Mouse (Mus musculus) ZHBTc4 (cell line): ENCODE measurements around the gene Usp25.

Experiments used
- DNase-seq: peaks from one replicate; pipeline ENCODE4 v3.0.0-alpha.2; 2011; ENCODE audit warnings: low read depth, low spot score

The Usp25 gene

DNA sequence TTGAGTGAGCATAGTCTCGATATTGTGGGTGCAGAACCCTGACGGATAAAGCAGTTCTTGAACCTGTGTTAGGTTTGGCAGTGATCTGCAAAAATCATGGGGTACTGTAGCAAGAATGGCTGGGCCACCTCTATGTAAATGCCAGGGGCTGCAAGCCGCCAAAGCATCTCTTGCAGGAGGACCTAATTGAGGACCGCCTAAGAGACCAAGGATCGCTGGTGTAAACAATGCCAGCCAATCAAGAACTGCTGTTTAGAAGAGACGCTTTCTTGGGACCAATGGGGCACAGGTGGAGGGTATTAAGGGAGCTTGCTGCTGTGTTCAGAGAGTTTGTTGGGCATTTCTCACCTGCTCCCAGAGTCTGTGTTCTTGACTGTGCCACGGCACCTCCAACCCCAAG lies 127.1 kb downstream of the Usp25 start:
- DNase-seq: peak; percentile 50

DNA sequence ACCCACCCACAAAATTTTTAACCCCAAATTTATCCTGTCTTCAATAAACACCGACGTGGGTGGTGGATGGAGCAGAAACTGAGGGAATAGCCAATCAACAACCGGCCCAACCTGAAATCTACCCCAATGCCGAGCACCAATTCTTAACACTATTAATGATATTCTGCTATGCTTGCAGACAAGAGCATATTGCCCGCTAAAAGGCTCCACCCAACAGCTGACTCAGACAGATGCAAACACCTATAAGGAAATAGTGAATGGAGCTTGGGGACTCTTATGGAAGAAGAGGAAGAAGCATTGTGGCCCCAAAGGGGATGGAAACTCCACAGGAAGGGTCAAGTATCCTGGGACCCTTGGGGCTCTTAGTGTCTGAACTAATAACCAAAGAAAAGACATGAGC lies 133.3 kb downstream of the Usp25 start:
- DNase-seq: no peak

DNA sequence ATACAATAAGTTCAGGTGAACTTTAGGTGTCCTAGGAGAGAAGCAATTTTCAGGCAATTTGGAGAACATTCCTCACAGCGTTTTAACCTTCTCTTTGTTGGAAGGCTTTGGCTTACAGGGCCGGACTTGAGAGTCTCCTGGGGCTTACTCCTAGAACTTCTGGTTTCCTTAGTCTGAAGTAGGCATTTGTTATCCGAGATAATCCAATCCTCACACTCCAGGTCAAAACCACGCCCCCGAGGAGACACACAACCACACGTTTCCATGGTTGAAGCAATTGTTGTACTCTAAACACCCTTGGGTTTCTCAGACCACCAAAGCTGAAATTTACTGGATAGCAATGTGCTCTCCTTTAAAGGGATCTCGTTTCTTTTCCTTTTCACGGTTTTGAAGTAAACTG lies 136.8 kb downstream of the Usp25 start:
- DNase-seq: no peak

DNA sequence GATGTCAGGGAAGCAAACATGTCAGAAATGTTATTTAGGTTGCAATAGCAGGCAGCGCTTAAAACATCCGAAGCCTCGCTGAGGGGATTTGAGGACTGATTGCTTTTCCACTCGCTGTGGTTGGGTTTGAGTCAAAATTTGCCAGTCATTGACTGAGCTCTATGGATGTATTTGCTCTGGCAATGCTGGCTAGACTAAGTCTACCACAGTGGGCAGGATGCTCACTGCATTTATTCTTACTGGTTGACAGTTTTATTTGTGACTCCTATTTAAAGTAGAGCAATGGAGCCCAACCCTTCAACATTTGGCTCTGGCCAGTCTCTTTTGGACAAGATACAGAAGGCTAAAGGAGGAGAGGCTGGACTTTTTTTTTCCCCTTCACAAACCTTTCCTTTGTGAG lies 137.4 kb downstream of the Usp25 start:
- no peak for DNase-seq

DNA sequence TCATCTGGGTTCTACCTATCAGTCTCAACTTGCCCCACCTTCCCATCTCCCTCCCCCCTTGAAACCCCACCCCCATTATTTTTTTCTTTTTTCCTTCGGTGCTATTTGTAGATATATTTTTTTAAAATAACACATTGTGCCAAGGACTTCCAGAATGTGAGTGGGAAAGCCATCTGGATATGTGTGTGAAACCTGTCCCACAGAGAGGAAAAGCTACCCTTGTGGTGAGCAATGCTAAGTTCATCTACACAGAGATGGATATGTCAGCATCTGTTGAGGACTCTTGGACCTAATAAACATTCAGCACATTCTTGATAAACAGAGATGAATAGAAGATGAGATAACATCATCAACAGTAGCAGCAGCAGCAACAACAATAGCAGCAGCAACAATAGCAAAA lies 138.8 kb downstream of the Usp25 start:
- no peak for DNase-seq

DNA sequence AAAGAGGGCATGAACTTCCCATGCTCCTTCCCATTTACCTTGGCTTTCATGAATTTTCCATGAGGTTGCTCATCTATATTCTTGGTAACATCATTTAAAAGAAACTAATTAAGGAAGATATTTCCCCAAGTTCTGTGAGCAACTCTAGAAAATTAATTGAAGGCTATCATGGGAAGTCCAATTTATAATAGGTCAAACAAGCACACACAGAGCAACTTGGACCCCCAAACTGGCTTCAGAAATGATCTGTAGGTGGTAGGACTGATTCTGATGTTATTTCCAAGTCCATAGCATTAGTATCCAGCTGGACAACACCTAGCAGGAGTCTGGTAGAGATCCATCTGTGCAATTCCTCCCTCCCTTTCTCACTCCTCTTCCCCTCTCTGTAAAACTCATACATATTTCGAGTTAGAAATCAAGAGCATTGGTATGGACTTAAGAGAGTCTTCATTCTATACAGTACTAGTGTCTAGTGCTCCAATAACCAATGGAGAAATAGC lies 139.8 kb downstream of the Usp25 start:
- DNase-seq: no peak

DNA sequence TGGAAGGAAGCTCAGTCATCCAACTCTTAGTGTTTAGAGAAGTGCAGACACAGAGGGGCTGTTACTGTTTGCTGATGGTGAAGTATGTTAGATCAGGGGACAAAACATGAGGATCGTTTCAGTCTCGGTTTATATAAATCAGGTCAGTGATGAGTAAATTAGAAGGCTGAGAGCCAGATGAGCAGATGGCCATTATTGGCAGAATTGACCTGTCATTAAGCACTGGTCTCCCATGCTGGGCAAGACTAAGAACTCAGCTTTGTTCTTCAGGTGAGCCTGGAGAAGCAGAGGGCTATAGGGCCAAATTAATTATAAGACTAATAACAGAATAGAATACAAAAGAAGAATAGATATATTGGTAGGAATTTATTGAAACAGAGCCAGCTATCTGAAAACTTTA lies 140.3 kb downstream of the Usp25 start:
- no peak for DNase-seq

DNA sequence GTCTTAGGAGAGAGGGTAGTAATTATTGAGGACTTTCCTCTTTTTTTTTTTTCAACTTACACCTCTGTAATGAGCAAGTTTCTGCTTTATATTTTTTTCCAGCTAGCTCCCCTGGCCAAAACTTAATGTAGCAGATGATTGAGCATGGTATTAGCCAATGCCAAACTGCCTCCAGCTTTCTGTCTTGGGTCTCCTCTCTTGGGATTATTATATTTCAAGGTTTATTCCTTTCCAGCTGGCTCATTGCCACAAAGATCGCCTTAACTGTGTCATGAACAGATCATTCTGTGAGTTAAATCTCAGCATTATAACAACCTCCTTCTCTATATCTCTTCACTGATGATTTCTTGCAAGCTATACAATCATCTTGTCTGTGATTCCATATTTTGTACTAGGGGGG lies 141.3 kb downstream of the Usp25 start:
- DNase-seq: no peak
